Mouse (Mus musculus): ENCODE results near the gene Ccdc117. TPM values are rescaled to one million over a fixed set of nuclear protein-coding genes. Genes with fewer than 3 reads are reported as not detected.

Ccdc117 gene
- total RNA-seq, 2 experiments from 2014 or later = 14.7 to 16.3 TPM

DNA sequence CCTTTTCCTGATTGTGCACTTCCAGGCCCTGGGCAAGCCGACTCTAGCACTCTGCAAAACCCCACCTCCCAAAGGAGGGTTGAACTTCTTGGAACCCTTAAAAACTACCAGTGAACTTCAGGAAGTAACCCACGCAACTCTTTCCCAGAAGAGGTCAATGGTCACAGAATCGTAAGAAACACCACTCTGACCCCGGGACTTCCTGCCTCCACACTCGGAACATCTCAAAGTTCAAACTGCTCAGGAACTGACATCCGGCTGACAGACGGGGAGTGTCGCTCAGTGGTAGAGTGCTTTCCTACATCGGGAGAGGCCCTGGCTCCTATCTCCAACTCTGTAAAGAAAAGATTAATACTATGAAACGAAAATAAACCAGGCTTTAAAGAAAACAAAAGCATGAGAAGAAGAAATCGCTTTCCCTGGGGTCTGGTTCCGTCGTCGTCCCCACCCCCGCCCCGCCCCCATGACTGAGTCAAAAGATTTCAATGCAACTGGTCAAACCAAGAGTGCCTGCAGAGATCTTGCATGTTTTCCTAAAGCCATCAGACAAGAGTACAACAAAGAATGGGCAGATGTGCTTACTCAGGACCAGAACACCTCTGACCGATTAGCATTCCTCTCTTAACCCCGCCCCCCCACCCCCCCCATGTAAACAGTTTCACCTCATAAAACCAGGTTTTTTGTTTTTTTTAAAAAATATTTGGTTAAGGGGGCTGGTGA is 36.0 kb downstream of the Ccdc117 start:
- TF ChIP-seq CTCF (IDR thresholded peaks at IDR 0.05) = no peak
- no peak overlapping the region for H3K4me3 ChIP-seq
- intact Hi-C loops (cut with DNase I) = no loop called here
- no peak for DNase-seq (ENCODE audit: extremely low spot score in 1 of 2, low spot score in 2 of 2)
- H3K27ac ChIP-seq = no peak overlapping the region

DNA sequence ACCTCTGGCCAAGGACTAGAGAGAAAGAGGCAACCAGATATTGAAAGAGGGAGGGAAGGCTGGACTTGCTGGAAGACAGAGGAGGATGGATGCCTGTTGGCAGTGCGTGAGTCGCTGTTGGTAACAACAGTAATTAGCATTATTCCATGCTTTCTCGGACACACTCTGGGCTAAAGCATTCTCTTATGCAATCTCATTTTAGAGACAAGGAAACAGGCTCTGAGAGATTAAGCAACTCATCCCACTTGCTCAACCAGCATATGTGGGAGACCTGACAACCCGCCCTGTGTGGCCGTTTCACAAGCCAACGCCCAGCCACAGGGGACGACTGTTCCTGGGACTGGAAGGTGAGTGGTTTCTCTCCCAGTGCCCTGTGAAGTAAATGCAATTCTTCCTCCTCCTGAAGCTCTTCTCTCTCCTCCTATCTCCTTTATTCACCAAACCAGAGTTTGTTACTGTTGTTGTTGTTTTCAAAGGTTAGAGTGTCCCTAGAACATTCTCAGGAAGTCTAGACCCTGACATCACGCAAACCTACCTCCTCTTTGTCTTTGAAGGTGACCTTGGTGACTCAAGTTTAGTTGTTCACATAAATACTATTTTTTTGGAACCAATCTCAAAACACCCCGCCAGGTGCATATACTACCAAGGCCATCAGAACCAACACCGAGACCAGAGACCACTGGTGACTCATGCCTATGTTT is 39.5 kb downstream of the Ccdc117 start:
- Histone ChIP-seq H3K4me3 (no peak overlapping the region), H3K27ac (no peak overlapping the region)
- no peak for DNase-seq (ENCODE audit: extremely low spot score in 1 of 2, low spot score in 2 of 2)
- TF ChIP-seq CTCF (IDR thresholded peaks at IDR 0.05) = no peak
- intact Hi-C loops (cut with DNase I) = no loop called here

DNA sequence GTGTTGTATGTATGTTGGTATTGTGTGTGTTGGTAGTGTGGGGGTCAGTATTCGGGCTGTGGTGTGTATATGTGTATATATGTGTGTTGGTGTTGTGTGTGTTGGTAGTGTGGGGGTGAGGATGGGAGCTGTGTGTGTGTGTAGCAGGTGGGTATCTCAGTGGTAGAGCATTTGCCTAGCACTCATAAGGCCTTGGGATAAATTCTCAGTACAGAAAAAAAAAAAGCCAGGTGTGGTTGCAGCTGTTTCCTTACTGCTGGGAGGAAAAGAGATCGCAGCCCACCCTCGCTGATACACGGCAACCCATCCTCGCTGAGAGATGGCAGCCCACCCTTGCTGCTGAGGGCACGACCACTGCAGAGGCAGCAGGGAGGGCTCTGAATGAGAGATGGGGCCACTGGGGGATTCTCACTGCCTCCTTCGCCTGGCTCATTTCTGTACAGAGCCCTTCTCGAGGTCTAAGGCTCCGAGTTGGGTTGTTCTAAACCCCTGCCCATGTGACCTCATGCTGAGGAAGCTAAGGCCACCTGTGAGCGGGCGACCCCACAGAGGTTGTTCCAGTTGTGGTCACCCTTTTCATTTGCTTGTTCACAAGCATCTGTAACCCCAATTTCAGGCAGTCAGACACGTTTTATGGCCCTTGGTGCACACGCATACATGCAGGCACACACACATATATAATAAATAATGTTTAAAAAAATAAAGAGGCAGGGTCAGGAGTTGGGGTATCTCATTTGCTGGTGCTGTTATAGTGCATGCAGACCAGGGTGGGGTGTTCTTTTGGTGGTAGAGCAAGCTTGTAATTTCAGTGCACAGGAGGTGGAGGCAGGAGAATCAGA is 40.9 kb downstream of the Ccdc117 start:
- TF ChIP-seq CTCF (IDR thresholded peaks at IDR 0.05) = no peak
- no peak for DNase-seq (ENCODE audit: extremely low spot score in 1 of 2, low spot score in 2 of 2)
- intact Hi-C loops (cut with DNase I) = no loop called here
- H3K4me3 ChIP-seq = no peak overlapping the region
- no peak overlapping the region for H3K27ac ChIP-seq

DNA sequence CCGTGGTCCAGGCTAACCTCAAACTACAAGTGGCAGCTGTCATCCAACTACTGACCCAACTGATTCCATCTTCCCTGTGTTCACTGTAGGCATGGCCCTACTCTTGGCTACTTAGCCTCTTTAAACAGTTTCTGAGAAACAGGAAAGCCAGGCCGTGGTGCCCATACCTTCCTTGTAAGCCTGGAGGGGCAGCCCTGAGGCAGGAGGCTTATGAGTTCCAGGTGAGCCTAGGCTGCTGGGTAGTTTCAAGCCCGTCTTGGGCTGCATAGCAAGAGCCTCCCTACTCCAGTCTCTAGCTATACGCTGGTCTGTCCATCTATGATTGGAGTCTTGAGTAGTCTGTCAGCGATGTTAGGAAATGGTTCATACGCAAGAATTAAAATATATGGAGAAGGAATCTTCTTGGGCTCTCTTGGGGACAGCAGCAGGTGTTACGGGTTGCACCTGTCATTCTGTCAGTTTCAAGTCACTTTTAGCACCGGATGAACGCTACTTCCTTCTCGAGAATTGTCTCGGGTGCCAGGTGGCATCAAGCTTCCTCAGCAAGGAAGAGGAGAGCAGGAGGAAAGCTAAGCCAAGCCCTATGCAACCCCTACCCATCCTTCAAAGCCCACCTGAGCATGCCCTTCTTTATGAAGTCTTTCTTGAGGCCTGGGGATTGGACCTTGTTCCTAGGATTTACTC is 41.9 kb downstream of the Ccdc117 start:
- no peak for DNase-seq (ENCODE audit: extremely low spot score in 1 of 2, low spot score in 2 of 2)
- intact Hi-C loops (cut with DNase I) = no loop called here
- TF ChIP-seq CTCF (IDR thresholded peaks at IDR 0.05) = no peak
- Histone ChIP-seq H3K4me3 (no peak overlapping the region), H3K27ac (no peak overlapping the region)

DNA sequence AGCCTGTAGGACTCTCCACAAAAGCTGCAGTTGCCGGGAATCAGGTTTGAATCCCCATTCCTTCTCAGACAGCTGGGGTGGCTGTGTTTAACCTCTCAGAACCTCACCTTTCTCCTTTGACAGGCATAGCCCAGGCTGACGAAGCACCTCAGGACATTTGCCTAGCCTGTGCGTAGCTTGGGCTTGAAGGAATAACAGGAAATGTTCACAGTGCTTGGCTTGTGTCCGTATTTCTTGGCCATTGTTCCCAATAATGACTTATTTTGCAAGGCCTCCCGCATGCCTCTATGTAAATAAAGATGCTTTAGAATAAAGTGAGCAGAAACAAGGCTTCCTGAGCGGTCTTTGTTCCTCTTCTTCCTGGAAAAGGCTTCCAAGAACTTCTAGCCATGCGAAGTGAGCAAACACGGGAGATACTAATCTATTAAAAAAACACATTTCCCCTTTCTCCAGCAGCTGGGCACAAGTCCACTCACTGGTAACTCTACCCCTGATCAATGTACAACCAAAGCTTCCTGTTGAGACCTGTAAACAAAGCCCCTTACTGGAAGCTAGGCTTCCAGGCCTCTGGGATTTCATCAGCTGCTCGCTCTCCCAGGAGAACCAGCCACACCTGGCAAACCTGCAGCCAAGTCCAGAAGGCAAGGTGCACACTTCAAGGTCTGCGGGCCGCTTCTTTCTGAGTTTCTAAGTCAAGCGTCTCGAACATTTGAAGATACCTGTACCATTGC is 42.9 kb downstream of the Ccdc117 start:
- intact Hi-C loops (cut with DNase I) = no loop called here
- no peak for DNase-seq (ENCODE audit: extremely low spot score in 1 of 2, low spot score in 2 of 2)
- Histone ChIP-seq H3K4me3 (no peak overlapping the region), H3K27ac (no peak overlapping the region)
- TF ChIP-seq CTCF (IDR thresholded peaks at IDR 0.05) = no peak

DNA sequence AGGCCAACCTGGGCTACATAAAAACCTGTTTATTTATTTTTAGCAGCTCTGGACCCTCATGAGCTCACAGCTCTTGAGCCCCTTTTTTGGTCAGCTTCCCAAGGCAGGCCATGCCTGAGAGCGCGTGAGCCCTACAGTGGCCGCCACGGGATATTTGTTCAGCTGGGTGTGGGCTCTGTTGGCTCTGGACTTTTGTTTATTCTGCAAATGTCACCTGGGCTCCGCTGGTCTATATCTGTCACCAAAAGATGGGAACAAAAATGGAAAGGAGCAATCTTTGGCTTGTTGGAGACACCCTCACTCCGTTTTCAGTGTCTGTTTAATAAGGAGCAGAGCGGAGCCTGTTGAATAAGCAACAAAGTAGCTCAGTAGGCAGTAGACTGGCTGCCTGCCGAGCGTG is 43.6 kb downstream of the Ccdc117 start:
- DNase-seq (ENCODE audit: extremely low spot score in 1 of 2, low spot score in 2 of 2) = no peak
- intact Hi-C loops (cut with DNase I) = no loop called here
- H3K4me3 ChIP-seq = no peak overlapping the region
- TF ChIP-seq CTCF (IDR thresholded peaks at IDR 0.05) = no peak
- H3K27ac ChIP-seq = no peak overlapping the region

DNA sequence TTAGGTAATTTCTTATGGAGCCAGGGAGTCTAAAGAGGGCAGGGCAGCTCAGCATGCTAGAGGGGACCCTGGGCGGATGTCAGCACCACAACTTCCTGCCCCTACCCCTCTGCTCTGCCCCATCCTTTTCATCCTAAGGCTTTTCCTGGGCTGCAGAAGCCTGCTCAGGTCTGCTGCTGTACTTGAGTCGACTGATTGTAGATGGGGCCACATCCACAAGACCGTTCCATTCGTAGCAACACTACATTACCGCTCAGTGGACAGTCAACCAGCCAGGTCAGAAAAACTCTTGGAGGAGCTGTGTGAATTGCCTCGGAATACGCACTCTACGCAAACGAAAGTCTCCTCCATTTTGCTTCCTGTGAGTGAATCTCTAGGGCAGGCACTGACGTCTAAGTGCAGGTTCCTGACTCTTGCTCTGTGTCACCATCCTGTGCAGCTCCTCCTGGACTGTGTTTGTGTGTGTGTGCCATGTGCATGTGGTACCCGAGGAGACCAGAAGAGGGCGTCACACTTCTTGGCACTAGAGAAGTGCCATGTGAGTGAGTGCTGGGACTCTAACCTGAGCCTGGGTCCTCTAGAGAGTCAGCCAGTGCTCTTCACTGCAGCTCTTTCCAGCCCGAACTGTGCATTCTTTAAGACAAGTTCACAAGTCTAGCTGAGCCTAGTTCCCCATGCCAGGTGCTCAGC is 45.3 kb downstream of the Ccdc117 start:
- no peak overlapping the region for H3K27ac ChIP-seq
- no peak for DNase-seq (ENCODE audit: extremely low spot score in 1 of 2, low spot score in 2 of 2)
- no peak for TF ChIP-seq CTCF (IDR thresholded peaks at IDR 0.05)
- intact Hi-C loops (cut with DNase I) = no loop called here
- no peak overlapping the region for H3K4me3 ChIP-seq

DNA sequence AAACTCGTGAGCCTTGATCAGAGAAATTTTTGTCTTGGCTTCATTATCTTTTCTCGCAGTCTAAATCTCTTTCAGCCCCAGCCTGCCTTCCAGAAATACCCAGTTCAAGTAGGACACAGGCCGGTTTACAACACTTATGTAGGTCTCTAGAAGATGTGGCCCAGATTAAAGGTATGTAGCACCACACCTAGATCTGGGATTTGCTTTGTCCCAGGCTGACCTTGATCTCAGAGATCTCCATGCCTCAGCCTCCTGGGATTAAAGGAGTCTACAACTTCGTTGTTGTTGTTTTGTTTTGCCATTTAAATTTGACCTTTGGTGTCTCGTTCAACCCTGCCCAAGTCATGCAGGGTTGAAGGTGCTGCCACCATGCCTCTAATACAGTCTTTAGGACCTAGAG is 46.1 kb downstream of the Ccdc117 start:
- intact Hi-C loops (cut with DNase I) = no loop called here
- H3K27ac ChIP-seq = no peak overlapping the region
- DNase-seq (ENCODE audit: extremely low spot score in 1 of 2, low spot score in 2 of 2) = no peak
- no peak for TF ChIP-seq CTCF (IDR thresholded peaks at IDR 0.05)
- H3K4me3 ChIP-seq = no peak overlapping the region

DNA sequence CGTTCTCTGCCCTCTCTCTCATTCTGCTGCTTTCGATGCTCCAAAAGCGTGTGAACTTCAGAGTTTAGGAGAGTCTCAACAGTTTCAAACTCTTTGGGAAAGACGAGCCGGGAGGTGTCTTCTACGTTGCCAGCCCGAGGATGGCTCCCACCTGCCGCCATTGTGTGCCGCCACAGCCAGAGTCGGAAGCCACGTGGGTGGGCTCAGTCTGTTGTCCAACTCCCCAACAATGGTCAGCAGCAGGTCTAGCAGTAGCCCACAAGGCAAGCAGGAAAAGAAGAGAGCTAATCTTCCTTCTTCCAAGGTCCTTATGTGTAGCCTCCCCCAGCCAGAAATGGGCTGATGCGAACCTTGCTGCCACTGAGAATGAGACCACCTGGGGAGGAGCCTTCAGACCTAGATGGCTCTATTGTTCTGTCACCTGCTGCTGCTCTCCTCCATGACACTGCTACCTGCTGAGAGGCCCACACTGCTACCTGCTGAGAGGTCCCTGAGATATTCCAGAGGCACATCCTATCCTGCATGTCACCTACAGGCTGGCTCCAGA is 46.6 kb downstream of the Ccdc117 start:
- no peak for TF ChIP-seq CTCF (IDR thresholded peaks at IDR 0.05)
- Histone ChIP-seq H3K27ac (no peak overlapping the region), H3K4me3 (no peak overlapping the region)
- no peak for DNase-seq (ENCODE audit: extremely low spot score in 1 of 2, low spot score in 2 of 2)
- intact Hi-C loops (cut with DNase I) = no loop called here

DNA sequence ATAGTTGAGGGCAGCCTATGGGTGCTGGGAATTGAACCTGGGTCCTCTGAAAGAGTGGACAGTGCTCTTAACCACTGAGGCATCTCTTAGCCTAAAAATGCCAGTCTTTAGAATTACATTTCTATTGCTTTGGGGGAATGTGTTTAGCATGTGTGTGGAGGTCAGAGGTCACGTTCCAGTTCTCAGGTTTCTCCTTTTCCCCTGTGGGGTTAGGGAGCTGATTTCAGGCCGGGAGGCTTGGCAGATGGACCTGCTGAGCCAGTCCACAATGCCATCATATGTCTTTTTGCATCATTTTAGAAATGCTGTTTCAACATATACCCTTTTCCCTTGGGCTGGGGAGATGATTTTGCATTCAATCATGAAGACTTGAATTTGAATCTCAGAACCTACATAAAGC is 48.1 kb downstream of the Ccdc117 start:
- intact Hi-C loops (cut with DNase I) = no loop called here
- no peak for TF ChIP-seq CTCF (IDR thresholded peaks at IDR 0.05)
- H3K27ac ChIP-seq = no peak overlapping the region
- DNase-seq (ENCODE audit: extremely low spot score in 1 of 2, low spot score in 2 of 2) = no peak
- no peak overlapping the region for H3K4me3 ChIP-seq
